Mouse (Mus musculus) liver, embryonic 12.5 days (tissue): ENCODE measurements around the gene Kpna2. TPM values are rescaled to one million over a fixed set of nuclear protein-coding genes. Genes with fewer than 3 reads are reported as not detected.
"Not testable (repeated sequence)": the region's sequence is repeated elsewhere in the genome, so short reads cannot be mapped to it uniquely, and the experiment has no call there.

Experiments
- ATAC-seq: fragments of 200-750 bp; cut with Nextera tagmentation; 2 replicates; pipeline ENCODE4 v1.8.0; 2017; ENCODE audit warnings: moderate number of reproducible peaks, mild to moderate bottlenecking, moderate library complexity
- H3K27ac ChIP-seq: fragments of 300-500 bp; sonication (generic); 2 replicates; pipeline ENCODE4 v1.5.1; 2016; ENCODE audit warnings: mild to moderate bottlenecking
- H3K27me3 ChIP-seq: fragments of 300-500 bp; sonication (generic); replicated peaks from 2 replicates; pipeline ENCODE4 v1.6.1; 2016; ENCODE audit warnings: mild to moderate bottlenecking, moderate library complexity
- H3K36me3 ChIP-seq: fragments of 300-500 bp; sonication (generic); 2 replicates; pipeline ENCODE4 v1.6.1; 2016; ENCODE audit warnings: mild to moderate bottlenecking, moderate library complexity
- H3K4me1 ChIP-seq: fragments of 300-500 bp; sonication (generic); 2 replicates; pipeline ENCODE4 v1.6.1; 2016
- H3K4me2 ChIP-seq: fragments of 300-500 bp; sonication (generic); 2 replicates; pipeline ENCODE4 v1.6.1; 2016; ENCODE audit warnings: mild to moderate bottlenecking, moderate library complexity
- H3K4me3 ChIP-seq: fragments of 300-500 bp; sonication (generic); 2 replicates; pipeline ENCODE4 v1.5.1; 2016; ENCODE audit warnings: mild to moderate bottlenecking, moderate library complexity
- H3K9ac ChIP-seq: fragments of 300-500 bp; sonication (generic); 2 replicates; pipeline ENCODE4 v1.6.1; 2016; ENCODE audit warnings: mild to moderate bottlenecking, moderate library complexity
- H3K9me3 ChIP-seq: fragments of 300-500 bp; sonication (generic); replicated peaks from 2 replicates; pipeline ENCODE4 v1.6.1; 2016; ENCODE audit warnings: mild to moderate bottlenecking, moderate library complexity
- WGBS: fragments of 180-500 bp; shearing (Covaris S2); methylation state at CpG from one replicate; pipeline ENCODE4 v1.1.7; 2016; ENCODE audit not compliant: insufficient replicate concordance; 5-methylcytosine and 5-hydroxymethylcytosine counted together
- polyA plus RNA-seq: library from polyadenylated mRNA; unstranded; fragments of >200 nt; fragmentation: Nextera tagmentation; extraction: Ambion mirVana; gene quantifications from 2 replicates; pipeline ENCODE4 v1.2.1, GENCODE M21; 2016

The Kpna2 gene
- polyA plus RNA-seq, 1 experiment from 2014 or later, result 381 TPM

GRCm38 (mm10) chr11:107028275-107028618 lies 28.9 kb upstream of the Kpna2 start:
- WGBS, result 6% methylated on average over 29 of the region's 29 CpGs
- peak; percentile 53; the same call in 1 of the 2 replicates for ATAC-seq
- H3K27me3 ChIP-seq, result peaks cover 64% of the 10 kb centered on the region

GRCm38 (mm10) chr11:107027431-107028274 lies 28.3 kb upstream of the Kpna2 start:
- peak overlapping the region; percentile 70 for H3K4me3 ChIP-seq
- no peaks in the 10 kb centered on the region for H3K9me3 ChIP-seq
- H3K9ac ChIP-seq, result peak overlapping the region; percentile 82
- peaks cover 43% of the 10 kb centered on the region for H3K4me1 ChIP-seq
- WGBS, result under 1% methylated on average over 107 of the region's 107 CpGs
- ATAC-seq, result peak; percentile 89
- peaks cover 70% of the 10 kb centered on the region for H3K27me3 ChIP-seq
- peak overlapping the region; percentile 88 for H3K27ac ChIP-seq
- H3K4me2 ChIP-seq, result peak overlapping the region; percentile 90
- peaks cover 2% of the 10 kb centered on the region; the same call in 1 of the 2 replicates for H3K36me3 ChIP-seq

More at GRCm38 (mm10) chr11:107028275-107028618, 28.9 kb upstream of the Kpna2 start:
- Histone ChIP-seq H3K4me1 (peaks cover 38% of the 10 kb centered on the region), H3K9me3 (no peaks in the 10 kb centered on the region), H3K4me2 (peak overlapping the region; percentile 90), H3K27ac (peak overlapping the region; percentile 88), H3K4me3 (peak overlapping the region; percentile 70), H3K9ac (peak overlapping the region; percentile 82), H3K36me3 (peaks cover 6% of the 10 kb centered on the region; the same call in 1 of the 2 replicates)

GRCm38 (mm10) chr11:107026554-107027430 lies 27.5 kb upstream of the Kpna2 start:
- Histone ChIP-seq H3K4me1 (peaks cover 45% of the 10 kb centered on the region), H3K36me3 (no peaks in the 10 kb centered on the region), H3K27ac (no peak overlapping the region), H3K9me3 (no peaks in the 10 kb centered on the region), H3K4me3 (peak overlapping the region; percentile 70), H3K4me2 (peak overlapping the region; percentile 90), H3K9ac (peak overlapping the region; percentile 82), H3K27me3 (peaks cover 74% of the 10 kb centered on the region)
- WGBS, result 6% methylated on average over 12 of the region's 12 CpGs
- ATAC-seq, result no peak

- no peaks in the 10 kb centered on the region for H3K9me3 ChIP-seq
- peak within 1 kb of the TSS; percentile 70 for H3K4me3 ChIP-seq
- peaks cover 45% of the 10 kb centered on the region for H3K4me1 ChIP-seq
- H3K9ac ChIP-seq, result peak within 1 kb of the TSS; percentile 56
- ATAC-seq, result no peak
- no peaks in the 10 kb centered on the region for H3K36me3 ChIP-seq
- 2% methylated on average over 45 of the region's 45 CpGs for WGBS
- peaks cover 74% of the 10 kb centered on the region for H3K27me3 ChIP-seq
- no peak within 1 kb of the TSS for H3K27ac ChIP-seq
- peak within 1 kb of the TSS; percentile 90 for H3K4me2 ChIP-seq
Observed at GRCm38 (mm10) chr11:107025411-107026321, 26.3 kb upstream of the Kpna2 start, which contains the start of gene 1810010H24Rik. Gene 1810010H24Rik, plus strand, starts transcription at chr11:107025681.

GRCm38 (mm10) chr11:107024406-107024805 lies 25.1 kb upstream of the Kpna2 start:
- Histone ChIP-seq H3K27ac (no peak overlapping the region), H3K4me3 (no peak overlapping the region), H3K4me2 (no peak overlapping the region), H3K27me3 (peaks cover 66% of the 10 kb centered on the region), H3K36me3 (no peaks in the 10 kb centered on the region), H3K9ac (no peak overlapping the region), H3K4me1 (peaks cover 43% of the 10 kb centered on the region), H3K9me3 (no peaks in the 10 kb centered on the region)
- ATAC-seq, result no peak
- WGBS, result 57% methylated on average over 4 of the region's 4 CpGs

GRCm38 (mm10) chr11:107022050-107022683 lies 22.8 kb upstream of the Kpna2 start:
- H3K4me2 ChIP-seq, result no peak overlapping the region
- H3K27ac ChIP-seq, result no peak overlapping the region
- H3K4me1 ChIP-seq, result peaks cover 34% of the 10 kb centered on the region
- no peak overlapping the region for H3K4me3 ChIP-seq
- no peak overlapping the region for H3K9ac ChIP-seq
- H3K9me3 ChIP-seq, result no peaks in the 10 kb centered on the region
- H3K36me3 ChIP-seq, result no peaks in the 10 kb centered on the region
- no peak for ATAC-seq
- 74% methylated on average over 13 of the region's 13 CpGs for WGBS
- H3K27me3 ChIP-seq, result peaks cover 52% of the 10 kb centered on the region

GRCm38 (mm10) chr11:107019722-107020121 lies 20.4 kb upstream of the Kpna2 start:
- H3K9me3 ChIP-seq, H3K4me2 ChIP-seq, H3K4me3 ChIP-seq, H3K36me3 ChIP-seq, ATAC-seq, H3K9ac ChIP-seq, H3K27ac ChIP-seq: not testable (repeated sequence)
- H3K4me1 ChIP-seq, result peaks cover 16% of the 10 kb centered on the region
- WGBS, result 84% methylated on average over 5 of the region's 5 CpGs
- peaks cover 28% of the 10 kb centered on the region for H3K27me3 ChIP-seq

- no peak for ATAC-seq
- no peaks in the 10 kb centered on the region for H3K9me3 ChIP-seq
- 66% methylated on average over 4 of the region's 4 CpGs for WGBS
Observed at GRCm38 (mm10) chr11:107019318-107019717, 20.0 kb upstream of the Kpna2 start.

GRCm38 (mm10) chr11:107018606-107019005 lies 19.3 kb upstream of the Kpna2 start:
- Histone ChIP-seq H3K27me3 (peaks cover 16% of the 10 kb centered on the region), H3K4me2 (no peak overlapping the region), H3K9ac (no peak overlapping the region), H3K4me3 (no peak overlapping the region), H3K4me1 (peaks cover 20% of the 10 kb centered on the region), H3K36me3 (no peaks in the 10 kb centered on the region), H3K9me3 (no peaks in the 10 kb centered on the region), H3K27ac (no peak overlapping the region)
- ATAC-seq, result no peak
- 24% methylated on average over 8 of the region's 8 CpGs for WGBS

More at GRCm38 (mm10) chr11:107019318-107019717, 20.0 kb upstream of the Kpna2 start:
- Histone ChIP-seq H3K4me1 (peaks cover 20% of the 10 kb centered on the region), H3K9ac (no peak overlapping the region), H3K4me2 (no peak overlapping the region), H3K4me3 (no peak overlapping the region), H3K27me3 (peaks cover 23% of the 10 kb centered on the region), H3K36me3 (no peaks in the 10 kb centered on the region), H3K27ac (no peak overlapping the region)

GRCm38 (mm10) chr11:107017339-107017886 lies 18.1 kb upstream of the Kpna2 start:
- Histone ChIP-seq H3K9me3 (no peaks in the 10 kb centered on the region), H3K4me1 (peaks cover 14% of the 10 kb centered on the region), H3K27ac (no peak overlapping the region), H3K4me3 (no peak overlapping the region), H3K9ac (no peak overlapping the region), H3K36me3 (no peaks in the 10 kb centered on the region), H3K4me2 (no peak overlapping the region), H3K27me3 (peaks cover 7% of the 10 kb centered on the region; the same call in 1 of the 2 replicates)
- WGBS, result 52% methylated on average over 6 of the region's 6 CpGs
- no peak for ATAC-seq
